Mouse (Mus musculus): ENCODE measurements around the gene Spata45.

The Spata45 gene

DNA sequence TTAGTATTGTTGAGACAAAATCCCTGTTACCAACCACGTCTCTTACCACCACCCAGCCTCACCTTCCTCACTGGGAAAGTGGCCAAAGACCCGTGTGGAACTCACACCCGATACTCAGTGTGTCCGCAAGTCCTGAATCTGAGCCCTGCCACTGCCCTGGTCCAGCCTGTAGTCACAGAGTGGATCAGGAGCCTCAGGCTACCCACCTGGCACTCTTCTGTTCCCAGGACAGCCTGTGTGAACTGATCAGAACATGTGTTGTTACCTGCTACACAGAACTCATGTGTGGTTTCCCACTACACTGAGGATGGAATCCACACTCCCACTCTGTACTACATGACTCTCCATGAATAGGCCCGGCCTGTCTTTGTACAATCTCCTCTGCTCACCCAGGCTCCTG, 5.7 kb downstream of the Spata45 start:
- DNase-seq (ENCODE audit: low spot score), result no peak

DNA sequence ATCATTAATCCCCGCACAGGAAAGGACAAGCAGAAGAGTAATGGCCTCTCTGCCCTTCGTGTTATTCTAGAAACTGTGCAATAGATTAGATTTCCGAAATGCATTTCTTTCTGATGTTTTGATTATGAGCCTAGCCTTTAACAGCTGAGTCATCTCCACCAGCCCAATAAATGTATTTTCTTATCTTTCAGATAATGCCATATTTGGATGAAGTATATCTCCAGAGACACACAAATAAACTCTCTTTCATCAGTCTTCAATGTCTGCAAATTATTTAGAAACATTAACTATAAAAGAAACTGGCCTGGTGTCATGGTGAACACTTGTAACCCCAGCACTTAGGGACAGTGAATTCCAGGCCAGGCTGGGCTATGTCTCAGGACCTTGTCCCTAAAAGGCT, 6.2 kb downstream of the Spata45 start:
- no peak for DNase-seq (ENCODE audit: low spot score)

DNA sequence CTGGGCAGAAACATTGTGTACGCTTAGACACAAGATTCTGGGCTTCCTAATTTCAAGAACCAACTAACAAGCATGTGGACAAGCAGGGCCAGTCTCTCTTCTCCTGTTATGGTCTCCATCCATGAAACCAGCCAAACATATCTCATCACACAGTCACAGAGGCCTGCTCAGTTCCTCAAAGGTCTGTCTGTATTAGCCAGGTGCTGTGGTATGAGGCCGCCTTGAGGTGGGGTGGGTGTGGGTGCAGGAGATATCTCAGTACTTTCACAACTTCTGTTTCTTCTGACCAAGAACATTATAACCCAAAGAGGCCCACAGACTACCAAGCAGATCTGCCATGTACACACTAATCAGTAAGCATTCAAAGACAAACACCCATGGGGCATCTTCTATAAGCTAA, 8.8 kb downstream of the Spata45 start:
- no peak for DNase-seq (ENCODE audit: low spot score)

DNA sequence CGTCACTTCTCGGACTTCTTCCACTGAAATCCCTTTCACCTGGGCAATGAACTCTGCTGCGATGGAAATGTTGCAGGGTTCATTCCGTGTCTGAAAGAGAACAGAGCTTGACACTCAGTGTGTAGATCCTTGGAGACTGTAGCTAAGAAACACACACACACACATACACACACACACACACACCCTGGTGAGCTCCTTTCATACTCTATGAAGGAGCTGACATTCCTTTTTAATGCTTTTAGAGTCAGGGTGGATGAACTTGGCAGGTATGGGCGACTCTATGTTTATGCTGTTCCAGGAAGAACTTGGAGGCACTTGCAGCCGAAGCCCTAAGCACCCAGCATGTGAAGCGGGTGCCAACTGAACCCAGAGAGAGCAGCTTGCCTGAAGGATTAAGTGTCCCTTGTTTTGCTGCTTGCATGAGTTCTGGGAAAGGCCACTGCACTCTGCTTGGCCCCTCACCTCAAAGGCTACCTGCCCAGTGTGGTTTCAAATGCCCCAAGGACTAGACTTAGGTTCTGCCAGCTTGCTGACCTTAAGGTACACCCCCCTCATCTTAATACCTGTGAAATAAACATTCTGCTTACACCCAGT, 9.9 kb downstream of the Spata45 start:
- DNase-seq (ENCODE audit: low spot score), result no peak

GRCm38 (mm10) chr1:191053555-191053954, 17.1 kb downstream of the Spata45 start:
- no peak for DNase-seq (ENCODE audit: low spot score)

DNA sequence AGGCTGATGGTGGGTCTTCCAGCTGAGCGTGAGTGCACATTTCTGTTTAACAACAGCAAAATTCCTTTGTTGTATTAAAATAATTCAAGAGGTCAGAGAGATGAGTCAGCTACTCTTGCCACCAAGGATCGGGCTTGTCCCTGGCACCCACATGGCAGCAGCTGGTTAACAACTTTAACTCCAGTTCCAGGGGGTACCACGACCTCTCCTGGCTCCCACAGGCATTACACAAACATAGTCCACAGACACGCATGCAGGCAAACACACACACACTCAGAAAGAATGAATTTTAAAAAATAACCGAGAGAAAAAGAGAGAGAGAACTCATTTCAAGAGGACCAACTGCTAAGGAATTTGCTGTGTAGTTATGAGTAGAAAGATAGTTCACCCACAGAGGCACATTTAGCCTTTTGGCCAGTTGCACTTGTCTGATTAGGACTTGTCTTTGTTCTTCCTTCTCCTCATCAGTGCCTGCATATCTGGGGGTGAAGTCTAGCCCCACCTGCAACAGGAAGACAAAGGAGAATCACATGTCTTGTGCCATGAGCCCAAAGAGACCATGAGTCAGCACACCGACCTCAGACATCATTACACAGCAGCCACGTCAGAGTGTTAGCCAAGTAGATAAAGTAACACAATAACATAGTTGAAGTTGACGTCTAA, 18.6 kb downstream of the Spata45 start:
- DNase-seq (ENCODE audit: low spot score), result no peak

DNA sequence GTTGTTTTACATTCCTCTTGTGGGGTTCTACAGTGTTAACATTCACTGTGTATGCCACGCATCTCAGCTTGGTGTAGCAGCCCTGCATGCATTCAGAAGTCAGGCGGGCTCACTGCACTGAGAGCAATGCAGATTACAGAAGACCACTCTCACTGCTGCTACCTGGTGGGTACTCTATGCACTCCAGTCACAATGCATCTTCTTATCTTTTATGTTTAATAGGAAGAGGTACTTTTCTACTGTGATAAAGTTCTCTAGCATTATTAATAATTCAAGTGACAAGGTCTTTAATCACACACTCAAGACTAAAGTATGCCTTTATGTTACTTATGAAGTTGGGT, 19.1 kb downstream of the Spata45 start:
- no peak for DNase-seq (ENCODE audit: low spot score)

- DNase-seq (ENCODE audit: low spot score), result no peak
Observed at GRCm38 (mm10) chr1:191057461-191057860, 21.0 kb downstream of the Spata45 start.

DNA sequence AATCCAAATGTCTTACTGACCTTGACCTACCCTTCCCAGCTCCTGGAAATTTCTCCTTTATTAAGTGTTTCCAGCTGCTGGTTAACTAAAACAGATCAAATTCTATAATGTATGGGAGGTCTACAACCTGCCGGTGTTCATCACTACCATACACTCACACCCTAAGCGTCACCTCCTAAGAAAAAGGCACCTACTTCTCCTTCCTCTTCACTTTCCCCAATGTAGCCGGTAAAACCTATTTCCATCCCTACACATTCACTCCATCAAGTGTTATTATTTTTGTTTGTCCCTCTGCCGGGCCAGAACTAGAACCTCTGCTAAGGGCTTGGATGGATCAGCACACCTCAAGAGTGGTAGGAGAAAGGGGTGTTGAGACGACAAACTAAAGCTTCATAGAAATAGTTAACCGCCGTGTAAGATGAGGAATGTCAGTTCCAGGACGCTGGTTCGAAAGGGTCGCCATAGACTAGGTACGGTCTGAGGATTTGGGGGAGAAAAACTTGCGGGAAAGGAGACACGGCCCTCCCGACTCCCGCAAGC, 25.9 kb downstream of the Spata45 start:
- DNase-seq (ENCODE audit: low spot score), result no peak

- peak; percentile 74 for DNase-seq (ENCODE audit: low spot score)
Observed at GRCm38 (mm10) chr1:191062781-191063485, 26.5 kb downstream of the Spata45 start, which contains the start of the genes Tatdn3 and Nsl1. TSS of gene Tatdn3 (minus strand) at chr1:191062932. TSS of gene Nsl1 (plus strand) at chr1:191063012.

GRCm38 (mm10) chr1:191063700-191064099, 27.3 kb downstream of the Spata45 start:
- DNase-seq (ENCODE audit: low spot score), result no peak

DNA sequence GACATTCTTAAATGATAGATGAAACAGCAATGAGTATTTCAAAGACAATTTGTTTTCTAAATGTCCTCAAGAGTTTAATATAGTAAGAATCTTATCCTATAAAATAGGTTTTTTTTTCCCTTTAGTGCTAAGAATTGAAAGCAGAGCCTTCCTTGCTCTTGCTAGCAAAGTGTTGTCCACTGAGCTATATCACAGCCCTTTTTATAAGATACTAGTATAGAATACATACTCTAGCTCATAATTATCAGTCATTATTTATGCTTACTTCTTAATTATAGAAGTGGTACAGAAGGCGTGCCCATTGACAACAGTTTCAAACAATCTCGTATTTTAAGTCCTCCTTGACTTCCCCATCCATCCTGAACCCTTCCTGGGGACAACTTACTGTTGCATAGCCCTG, 28.1 kb downstream of the Spata45 start:
- DNase-seq (ENCODE audit: low spot score), result no peak

GRCm38 (mm10) chr1:191065188-191065587, 28.7 kb downstream of the Spata45 start:
- no peak for DNase-seq (ENCODE audit: low spot score)

DNA sequence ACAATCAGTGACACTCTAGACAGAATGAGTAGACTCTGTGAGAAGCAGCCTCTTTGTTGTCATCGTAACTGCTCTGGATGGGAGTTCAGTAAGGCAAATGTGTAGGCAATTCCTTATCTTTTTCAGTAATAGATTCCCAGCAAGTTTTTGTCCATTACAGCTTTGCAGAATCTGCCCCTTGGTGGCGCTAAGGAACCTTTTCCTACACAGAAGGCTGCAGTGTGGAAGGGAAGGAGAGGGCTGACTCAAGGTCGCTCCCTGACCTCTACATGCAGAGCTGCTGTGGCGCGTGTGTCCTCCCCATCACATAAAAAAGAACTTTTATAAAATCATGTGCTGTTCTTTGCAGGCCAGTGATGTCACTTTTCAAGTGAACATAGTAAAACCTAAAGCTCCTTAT, 31.9 kb downstream of the Spata45 start:
- DNase-seq (ENCODE audit: low spot score), result no peak

GRCm38 (mm10) chr1:191070259-191070658, 33.8 kb downstream of the Spata45 start:
- no peak for DNase-seq (ENCODE audit: low spot score)

DNA sequence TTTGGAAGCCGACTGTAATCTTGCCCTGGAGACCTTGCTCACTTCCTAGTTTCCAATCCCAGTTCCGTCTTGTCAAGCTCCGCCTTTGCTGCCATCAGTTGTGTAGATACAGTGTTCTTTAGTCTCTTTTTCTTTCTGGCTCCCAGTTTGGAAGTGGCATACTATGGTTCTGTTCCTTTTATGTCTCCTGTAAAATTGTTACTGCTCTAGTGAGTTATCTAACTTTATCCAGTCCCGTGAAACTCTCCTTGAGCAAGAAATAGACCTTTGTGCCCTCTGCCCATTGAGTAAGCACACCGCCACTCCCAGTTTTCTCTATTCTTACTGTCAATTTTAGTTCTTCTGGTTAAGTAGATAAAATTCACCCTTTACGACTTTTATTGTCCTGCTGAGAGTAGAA, 35.2 kb downstream of the Spata45 start:
- no peak for DNase-seq (ENCODE audit: low spot score)

DNA sequence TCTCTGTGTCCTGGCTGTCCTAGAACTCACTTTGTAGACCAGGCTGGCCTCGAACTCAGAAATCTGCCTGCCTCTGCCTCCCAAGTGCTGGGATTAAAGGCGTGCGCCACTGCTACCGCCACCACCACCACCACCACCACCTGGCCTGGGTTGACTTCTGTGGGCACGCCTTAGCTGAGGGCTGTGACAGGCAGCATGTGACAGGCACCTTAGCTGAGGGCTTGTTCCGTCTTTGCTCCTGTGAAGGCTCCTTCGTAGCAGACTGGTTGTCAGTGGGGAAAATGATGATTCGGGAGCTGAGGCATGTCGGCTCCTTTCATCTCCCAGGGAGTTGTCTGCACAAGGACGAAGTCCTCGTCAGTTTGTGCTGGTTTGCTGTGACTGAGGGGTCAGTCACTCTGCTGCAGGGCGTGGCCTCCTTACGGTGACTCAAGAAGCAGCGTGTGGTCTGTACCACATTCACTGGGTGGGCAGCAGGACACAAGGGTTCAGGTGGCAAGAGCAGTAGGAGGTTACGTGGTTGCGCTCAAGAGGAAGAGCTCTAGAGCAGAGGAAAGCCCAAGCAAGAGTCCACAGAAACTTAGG, 36.0 kb downstream of the Spata45 start:
- DNase-seq (ENCODE audit: low spot score), result no peak

GRCm38 (mm10) chr1:191073001-191073400, 36.6 kb downstream of the Spata45 start:
- DNase-seq (ENCODE audit: low spot score), result no peak

- no peak for DNase-seq (ENCODE audit: low spot score)
Observed at GRCm38 (mm10) chr1:191073486-191073885, 37.0 kb downstream of the Spata45 start.

- DNase-seq (ENCODE audit: low spot score), result no peak
Observed at GRCm38 (mm10) chr1:191075199-191075883, 38.9 kb downstream of the Spata45 start.

GRCm38 (mm10) chr1:191083230-191083629, 46.8 kb downstream of the Spata45 start:
- no peak for DNase-seq (ENCODE audit: low spot score)

GRCm38 (mm10) chr1:191084951-191085559, 48.6 kb downstream of the Spata45 start:
- DNase-seq (ENCODE audit: low spot score), result no peak

All from urinary bladder, postnatal 10 days (tissue).